Mouse (Mus musculus) hematopoietic stem cell, adult 5-6 weeks (primary cell): ENCODE data around the gene Psma1. TPM values are rescaled to one million over a fixed set of nuclear protein-coding genes. Genes with fewer than 3 reads are reported as not detected.
A peak's percentile ranks its signal among the peaks of the same experiment; 100 is the strongest.

Source experiments
- ATAC-seq, 2 experiments: fragments of 125-278 bp in 1 of 2; replicated peaks in 1 of 2; 2 replicates each; pipeline ENCODE4 v1.8.0; 2016 to 2017; ENCODE audit warnings: inconsistent platforms in 2 of 2, mild to moderate bottlenecking in 2 of 2, moderate number of reproducible peaks in 2 of 2, low read depth in 1 of 2, moderate TSS enrichment in 1 of 2; ENCODE audit not compliant: low FRiP score in 2 of 2, poor library complexity in 2 of 2, severe bottlenecking in 2 of 2, insufficient read depth in 1 of 2, low TSS enrichment in 1 of 2
- total RNA-seq: library from RNA; stranded (forward); fragments of 172-1452, 232-1000 nt; gene quantifications from 2 replicates; pipeline ENCODE4 v1.2.3, GENCODE M21; 2017

Psma1 gene
- total RNA-seq, result 243 and 311 TPM in 2 replicates

DNA sequence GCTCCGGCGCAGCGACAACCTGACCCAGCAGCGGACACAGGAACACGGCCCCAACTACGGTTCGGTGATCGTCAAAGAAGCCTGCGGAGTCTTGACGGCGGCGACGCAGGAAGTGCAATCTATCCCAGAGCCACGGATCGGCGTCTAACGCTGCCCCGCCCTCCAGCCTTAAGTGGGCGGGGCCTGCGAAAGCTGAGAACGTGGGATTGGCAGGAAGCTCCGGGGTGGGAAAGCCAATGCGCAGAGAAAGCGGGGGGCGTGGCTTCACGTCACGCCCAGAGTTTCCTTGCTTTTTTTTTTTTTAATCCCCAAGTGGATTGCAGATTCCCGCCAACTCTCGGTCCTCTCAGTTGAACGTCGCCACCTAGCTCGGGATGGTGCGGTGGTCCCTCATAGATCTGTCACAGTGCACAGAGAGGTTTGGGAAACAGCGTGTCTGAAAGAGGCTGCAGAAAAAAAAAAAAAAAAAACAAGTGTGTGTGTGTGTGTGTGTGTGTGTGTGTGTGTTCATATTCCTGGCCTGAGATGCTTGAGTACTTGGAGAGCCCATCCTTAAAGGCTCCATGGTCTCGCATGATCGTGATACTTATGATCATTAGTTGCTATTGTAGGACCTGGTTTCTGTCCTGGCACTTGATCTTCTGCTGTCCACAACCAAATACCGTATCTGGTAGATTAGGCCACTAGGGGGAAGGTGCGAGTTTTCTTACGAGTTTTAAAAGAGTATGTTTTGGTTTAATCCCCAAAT is at the start of gene Psma1:
TSS of gene Psma1 (minus strand) at position 114 of the 748 bp plus-strand sequence.
- ATAC-seq, result peak; percentile 89 to 97

DNA sequence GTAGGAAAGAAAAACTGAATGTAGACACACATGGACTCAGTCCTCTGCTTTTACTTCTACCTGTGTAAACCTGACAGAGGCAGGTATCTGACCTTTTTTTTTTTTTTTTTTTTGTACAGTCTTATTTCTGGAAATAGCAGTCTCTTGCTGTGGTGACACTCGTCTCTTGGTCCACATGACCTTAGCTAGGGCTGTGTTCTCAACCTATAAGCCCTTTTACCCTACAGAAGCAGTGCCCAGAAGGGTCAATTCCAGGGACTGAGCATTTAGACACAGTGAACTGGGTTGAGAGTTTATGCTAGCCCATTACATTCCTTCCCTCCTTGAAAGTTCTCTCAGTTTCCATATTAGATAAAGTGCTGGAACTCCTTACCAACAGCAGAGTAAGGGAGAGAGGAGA is 47.6 kb upstream of the Psma1 start:
- ATAC-seq, result no peak

DNA sequence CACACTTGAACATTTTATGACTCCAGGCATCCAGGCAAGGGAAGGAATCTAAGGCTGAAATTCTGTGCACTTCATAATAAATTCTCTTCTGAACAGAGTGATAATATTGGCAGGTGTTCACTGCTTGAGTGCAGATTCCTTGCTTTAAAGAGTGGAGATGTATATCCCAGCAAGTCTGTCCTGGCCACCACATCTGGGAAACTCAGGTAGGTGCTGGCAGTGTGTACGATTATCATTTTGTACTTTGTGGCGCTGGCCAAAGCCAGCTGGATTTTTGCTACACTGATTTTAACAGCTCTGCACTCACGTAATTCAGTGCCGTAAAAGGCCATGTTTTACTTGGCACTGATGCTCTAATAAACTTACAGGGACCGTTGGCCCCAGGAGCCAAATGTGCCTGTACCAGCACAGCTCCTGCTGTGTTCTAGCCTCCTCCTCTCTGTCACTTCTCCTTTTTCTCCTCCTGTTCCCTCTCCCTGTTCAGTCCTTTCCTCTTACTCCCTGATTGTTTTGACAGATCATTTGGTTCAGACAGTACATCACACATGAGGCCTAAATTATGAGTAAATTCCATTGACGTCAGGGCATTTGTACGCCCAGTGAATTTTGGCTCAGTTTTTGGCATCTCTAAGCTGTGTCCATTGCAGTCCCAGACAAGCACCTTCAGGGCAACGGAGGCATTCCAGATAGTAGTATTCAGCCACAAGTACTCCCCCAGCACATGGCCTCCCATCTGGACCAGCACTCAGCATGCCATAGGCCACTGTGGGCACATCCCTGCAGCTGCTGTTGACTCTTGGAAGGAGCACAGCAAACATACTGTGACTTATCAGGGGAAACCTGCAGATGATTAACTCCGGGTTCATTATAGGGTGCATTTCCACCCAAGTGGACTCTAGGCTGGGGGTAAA is 46.9 kb upstream of the Psma1 start:
- ATAC-seq, result no peak

DNA sequence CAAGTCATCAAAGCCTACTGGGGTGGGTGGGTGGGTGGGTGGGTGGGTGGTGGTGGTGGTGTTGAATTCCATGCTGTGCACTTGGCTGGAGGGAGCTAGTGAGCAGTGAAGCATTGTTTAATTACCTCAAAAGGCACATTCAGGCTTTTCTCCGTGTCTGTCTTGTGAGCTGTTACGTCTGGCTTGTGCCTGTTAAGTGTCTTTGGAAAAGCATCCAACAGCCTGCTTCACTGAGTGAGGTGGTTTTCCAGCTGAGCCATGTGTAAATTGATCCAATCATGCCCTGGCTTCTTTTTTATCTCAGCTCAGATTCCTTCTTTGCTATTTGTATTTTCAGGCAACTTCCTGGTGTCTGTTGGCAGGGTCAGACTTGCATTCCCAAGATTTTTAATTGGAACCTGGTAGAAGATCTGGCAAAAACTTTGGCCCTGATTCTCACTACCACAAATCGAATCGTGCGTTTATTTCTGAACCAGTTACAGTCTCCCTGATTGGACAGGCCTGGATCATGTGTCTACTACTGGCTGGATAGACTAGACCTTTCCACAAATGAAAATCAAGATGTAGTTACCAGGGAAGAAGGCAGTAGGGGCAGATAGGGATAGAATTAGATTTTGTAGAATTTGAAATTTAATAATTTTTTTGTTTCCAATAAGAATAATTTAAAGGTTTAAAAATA is 45.9 kb upstream of the Psma1 start:
- ATAC-seq, result no peak

DNA sequence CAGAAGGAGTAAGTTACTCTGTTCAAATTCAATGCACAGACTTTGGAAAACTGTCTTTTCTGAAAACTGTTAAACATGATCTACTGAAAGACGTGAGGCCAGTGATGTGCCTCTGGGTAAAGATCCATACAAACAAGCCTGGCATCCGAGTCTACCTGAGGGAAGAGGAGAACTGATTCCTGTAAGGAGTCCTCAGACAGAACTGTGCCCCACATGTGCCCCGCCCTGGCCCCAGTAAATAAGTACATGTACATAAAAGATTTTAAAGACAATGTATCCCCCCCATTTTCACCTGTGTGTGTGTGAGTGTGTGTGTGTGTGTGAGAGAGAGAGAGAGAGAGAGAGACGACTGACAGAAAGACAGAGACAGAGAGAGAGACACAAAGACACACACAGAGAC is 42.0 kb upstream of the Psma1 start:
- ATAC-seq, result no peak

DNA sequence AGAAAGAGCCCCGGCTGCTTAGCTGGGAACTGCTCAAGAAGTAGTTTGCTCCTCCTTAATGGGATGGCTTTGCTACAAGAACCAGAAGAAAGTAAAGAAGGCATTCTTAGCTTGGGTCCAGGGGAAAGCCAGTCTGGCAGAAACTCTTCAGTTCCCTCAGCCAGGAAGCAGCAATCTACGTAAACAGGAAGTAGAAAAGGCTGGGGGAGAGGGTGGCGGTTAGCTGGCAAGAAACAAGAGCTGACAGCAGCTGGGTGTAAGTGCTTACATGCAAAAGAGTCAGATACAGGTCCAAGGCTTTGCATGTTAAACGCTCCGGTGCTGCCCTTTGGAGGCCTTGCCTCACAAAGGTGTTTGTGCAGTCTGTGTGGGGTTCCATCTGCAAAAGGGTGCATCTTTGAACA is 41.5 kb upstream of the Psma1 start:
- peak; percentile 92 to 93 for ATAC-seq

DNA sequence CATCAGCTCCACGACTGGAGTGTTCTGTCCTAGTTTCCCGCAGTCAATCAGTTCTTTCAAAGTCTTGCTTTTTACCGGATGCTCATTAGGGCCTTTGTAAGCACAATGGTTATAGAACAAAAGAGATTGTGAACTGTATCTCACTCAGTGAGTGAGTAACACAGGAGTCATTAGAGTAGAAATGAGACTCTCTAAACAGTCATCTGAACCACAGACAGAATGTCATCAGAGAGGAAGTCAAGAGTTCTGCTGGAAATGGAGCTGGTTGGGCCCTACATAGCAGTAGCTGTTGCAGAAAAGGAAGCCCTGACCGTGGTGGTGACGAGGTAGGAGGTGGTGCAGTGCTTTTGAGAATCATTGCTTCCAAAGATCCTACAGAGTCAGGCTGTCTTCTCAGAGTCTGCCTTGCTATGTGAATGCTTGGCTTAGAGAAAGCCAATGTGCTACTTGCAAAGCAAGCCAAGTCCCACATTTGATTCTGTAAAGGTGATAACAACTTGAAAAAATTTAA is 40.5 kb upstream of the Psma1 start:
- peak; percentile 25 to 72; a peak in 1 of 4 replicates for ATAC-seq

DNA sequence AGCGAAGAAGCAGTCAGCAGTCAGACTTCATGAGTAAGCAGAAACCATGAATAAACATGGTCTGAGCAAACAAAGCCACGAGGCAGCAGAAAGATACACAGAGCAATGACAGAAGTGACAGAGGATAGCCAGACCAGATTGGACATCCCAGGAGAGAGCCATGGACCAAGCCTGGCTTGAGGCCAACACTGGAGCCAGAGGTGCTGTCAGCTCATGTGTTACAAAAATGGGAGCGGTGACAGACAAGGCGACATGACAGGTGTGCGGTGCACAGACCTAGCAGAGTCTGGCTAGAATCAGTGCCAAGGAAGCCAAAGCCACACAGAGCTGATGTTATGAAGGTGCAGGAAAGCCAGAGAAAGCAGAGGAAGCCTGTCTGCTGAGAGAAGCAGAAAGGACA is 35.3 kb upstream of the Psma1 start:
- 0 out of 4 replicates have a peak, but pooled peaks have one; percentile 18 to 29 for ATAC-seq

DNA sequence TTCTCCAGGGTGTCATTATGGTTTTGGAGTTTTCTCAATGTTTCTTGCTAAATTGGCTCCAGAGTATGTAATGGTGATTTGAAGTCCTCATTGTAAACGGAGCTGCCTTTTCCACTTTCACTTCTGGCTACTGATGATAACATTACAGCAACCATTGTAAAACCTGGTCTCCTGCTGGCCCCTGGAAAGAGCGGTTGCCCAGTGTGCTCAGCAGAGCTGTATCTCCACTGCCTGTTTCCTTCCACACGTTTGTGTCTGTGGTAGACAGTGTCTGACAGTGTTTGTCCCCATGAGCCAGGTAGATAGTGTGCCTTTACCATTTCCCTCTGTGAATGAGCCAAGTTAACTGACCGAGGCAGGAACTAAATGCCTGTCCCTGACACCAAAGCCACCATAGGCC is 33.1 kb upstream of the Psma1 start:
- ATAC-seq, result peak; percentile 18 to 36; a peak in 2 of 4 replicates

DNA sequence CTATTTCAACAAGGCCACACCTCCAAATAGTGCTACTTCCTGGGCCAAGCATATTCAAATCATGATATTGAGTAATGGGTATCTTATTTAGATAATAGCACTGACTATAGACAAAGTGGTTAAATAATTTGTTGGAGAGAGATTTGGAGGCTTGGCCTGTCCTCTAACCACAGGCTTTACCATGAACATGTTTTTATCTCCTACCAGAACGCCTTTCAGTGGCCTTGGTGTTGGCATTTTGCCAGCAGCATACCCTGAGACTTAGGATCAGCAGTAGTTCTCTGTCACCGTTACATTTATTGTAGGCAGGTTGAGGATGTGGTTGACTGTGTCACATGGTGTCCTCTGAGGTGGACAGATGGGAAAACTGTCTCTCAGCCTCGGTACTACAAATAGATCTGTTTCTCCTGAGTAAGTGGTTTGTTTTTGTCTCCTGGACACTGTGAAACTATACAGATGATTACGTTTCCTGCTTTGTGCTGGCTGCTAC is 25.4 kb upstream of the Psma1 start:
- ATAC-seq, result peak; percentile 62 to 80

DNA sequence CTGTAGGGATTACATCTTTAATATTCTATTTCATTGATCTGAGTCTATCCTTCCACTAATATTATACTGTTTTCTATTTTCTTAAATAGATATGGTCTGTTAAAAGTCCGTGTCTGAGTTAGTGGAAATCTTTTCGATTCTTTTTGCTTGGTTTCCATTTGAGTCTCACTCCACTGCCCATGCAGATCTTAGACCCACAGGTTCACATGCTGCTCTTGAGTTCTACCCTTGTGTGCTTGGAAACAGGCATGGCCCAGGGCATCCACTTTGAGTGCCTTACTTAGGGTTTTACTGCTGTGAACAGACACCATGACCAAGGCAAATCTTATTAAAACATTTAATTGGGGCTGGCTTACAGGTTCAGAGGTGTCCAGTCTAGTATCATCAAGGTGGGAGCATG is 24.9 kb upstream of the Psma1 start:
- no peak for ATAC-seq

DNA sequence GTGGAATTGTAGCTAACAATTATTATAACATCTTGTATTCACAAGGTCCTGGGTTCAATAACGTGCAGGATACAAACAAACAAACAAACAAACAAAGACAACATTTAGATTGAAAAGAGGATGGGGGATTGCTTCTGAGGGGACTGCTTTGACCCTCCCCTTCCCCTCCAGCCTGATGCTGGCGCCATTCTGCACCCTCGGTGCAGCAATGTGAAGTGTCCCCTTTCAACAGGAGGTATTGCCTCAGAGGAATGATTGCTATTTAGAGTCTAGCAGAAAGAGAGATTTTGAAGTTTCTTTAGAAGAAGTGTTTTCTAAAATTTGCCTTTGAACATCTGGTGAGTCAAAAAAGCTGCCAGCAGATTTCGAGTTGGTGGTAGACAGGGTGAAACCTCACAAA is 23.3 kb upstream of the Psma1 start:
- no peak for ATAC-seq

DNA sequence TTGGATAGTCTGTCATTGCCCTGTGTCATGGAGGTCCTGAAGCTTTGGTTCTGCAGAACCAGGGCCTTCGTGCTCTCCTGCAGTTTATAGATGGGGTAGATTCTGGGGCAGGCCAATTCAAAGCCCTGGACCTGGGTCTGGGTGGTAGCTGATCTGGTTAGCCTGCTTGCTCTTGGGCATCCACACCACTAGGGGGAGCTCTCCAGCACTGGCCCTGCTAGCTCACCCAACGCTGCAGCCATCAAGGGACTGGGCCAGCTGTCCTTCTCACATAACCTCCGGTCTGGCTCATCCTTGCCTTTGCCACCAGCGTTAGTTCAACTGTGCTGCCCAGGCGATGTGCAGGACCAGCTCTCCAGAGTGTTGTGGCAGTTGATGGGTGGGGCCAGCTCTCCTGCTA is 18.8 kb upstream of the Psma1 start:
- ATAC-seq, result no peak

DNA sequence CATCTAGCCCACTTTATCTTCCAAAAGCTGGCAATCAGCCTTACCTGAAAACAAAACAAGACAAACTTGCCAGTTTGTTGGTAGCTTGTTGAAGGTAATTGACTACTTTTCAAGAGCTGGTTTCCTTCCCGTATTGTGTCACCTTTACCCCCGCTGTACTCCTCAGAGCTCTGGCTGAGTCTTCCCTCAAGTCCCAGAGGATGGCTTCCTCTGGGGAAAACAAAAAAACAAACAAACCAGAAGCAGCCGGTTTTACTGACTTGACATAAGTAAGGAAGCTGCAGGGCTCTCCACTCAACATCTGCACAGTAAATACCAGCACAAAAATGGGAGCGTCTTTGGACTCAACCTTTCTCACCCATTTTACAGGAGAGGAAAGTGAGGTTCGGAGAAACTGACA is 18.0 kb upstream of the Psma1 start:
- ATAC-seq, result no peak

DNA sequence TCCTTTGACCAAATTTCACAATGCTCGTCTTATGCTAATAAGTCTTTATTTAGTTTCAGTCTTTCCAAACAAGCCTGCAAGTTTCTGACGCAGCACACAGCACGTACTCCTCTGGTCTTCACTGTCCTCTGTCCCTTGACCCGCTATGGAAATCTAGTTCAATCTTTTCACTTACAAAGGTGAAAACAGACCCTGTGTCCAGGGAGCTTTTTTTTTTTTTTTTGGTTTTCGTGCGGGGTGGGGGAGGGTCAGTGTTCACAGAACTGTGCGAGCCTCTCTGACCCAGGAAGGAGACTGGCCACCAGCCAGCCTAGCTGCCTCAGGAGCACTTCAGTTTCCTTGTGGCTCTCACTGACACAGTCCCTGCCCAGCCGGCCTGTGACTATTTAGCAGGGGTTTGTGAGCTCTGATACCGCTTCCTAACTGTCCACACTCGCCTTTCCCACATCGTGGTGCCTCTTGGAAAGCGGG is 16.6 kb upstream of the Psma1 start:
- peak; percentile 39 to 50; a peak in 2 of 4 replicates for ATAC-seq

DNA sequence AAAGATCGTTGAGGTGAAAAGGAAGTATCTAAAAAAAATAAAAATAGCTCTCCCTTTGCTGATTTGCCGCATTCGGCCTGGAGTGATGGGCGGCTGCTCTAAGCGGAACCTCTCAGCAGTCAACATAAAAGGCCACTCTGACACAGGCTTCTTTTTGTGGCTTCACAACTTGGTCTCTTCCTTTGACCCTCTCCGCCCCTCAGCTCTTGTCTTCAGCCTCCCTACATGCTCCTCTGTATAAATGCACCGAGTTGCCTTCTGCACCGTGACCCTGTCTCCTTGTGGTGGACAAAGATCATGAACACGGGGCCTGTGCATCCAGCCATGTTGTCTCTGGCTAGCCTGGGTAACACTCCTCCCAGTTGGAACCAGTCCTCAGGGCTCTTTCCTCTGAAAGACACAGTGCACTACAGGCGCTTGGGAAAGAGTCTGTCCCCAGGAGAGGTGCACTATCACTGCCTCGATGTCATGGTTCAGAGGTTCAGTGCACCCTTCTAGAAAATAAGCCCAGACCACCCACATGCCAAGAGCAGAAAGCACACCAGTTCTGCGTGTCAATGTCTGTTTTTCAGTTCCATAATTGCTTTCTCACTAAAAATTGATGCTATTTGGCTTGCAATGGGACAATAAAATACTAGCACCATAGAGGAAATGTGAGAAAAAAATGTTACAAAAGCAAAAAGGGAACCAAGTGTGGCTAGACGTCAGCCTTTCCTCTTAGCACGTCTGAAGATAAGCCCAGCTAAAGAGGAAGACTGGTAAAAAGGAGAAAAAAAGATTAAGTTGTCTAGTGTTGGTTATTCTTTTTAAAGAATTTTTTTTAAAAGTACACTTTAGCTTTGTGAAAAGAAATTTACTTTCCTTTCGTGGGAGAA is 15.8 kb upstream of the Psma1 start:
- peak; percentile 80 for ATAC-seq
